Mouse (Mus musculus) mouse embryonic stem cell (cell line): ENCODE measurements around the gene Phb2.
"Not testable (repeated sequence)": the region's sequence is repeated elsewhere in the genome, so short reads cannot be mapped to it uniquely, and the experiment has no call there.

Experiments
- in situ Hi-C, 2 experiments: fragments of 300-500 bp; cut with MboI; formaldehyde crosslinking; loops; 1 replicate in 1 of 2; 3 replicates in 1 of 2; pipeline ENCODE4 v1.14.3; 2019 to 2020; ENCODE audit warnings: low sequenced_read_pairs in 2 of 2, low pct_unique_long_range_greater_than_20kb in 1 of 2, mixed read lengths in 1 of 2; ENCODE audit not compliant: unreplicated experiment in 1 of 2

Phb2 gene

DNA sequence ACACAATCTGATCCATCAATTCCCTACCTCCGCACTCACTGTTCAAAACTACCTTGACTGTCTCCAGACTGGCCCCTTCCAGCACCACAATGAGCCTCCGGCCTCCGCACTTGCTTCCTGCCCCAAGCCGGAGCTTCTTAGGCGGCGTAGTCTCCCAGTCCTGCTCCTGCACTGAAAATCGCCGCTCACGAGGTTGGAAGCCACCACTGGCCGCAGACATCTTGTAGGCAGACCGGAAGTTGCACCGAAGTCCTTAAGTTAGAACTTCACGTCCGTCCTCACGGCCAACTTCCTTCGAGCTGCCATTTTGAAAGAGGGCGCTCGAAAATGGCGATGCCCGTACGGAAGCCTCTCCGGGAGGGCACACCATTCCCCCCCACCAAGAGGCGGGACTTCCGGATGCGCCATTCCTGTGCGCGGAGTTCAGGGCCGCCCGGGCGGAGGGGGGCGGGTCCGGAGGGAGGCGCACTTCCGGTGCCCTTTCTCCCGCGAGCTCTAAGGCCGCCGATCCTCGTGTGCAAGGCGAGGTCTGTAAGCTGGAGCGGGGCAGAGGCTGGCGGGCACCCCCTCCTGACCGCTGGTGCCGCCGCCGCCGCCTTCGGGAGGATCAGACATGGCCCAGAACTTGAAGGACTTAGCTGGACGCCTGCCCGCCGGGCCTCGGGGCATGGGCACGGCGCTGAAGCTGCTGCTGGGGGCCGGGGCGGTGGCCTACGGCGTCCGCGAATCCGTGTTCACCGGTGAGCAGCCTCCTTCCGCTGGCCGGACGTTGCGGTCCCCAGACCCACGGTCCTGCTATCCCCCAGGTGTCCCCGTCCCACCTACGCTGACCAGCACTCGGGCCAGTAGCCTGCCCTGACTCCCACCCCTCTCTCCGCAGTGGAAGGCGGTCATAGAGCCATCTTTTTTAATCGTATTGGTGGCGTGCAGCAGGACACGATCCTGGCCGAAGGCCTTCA, at the start of gene Phb2, which contains the start of gene Emg1:
Gene Phb2 (plus strand): TSS at position 513 of the 959 bp plus-strand sequence.
Gene Emg1 (minus strand): TSS at position 355 of the 959 bp plus-strand sequence.
- in situ Hi-C loops: no loop called here

DNA sequence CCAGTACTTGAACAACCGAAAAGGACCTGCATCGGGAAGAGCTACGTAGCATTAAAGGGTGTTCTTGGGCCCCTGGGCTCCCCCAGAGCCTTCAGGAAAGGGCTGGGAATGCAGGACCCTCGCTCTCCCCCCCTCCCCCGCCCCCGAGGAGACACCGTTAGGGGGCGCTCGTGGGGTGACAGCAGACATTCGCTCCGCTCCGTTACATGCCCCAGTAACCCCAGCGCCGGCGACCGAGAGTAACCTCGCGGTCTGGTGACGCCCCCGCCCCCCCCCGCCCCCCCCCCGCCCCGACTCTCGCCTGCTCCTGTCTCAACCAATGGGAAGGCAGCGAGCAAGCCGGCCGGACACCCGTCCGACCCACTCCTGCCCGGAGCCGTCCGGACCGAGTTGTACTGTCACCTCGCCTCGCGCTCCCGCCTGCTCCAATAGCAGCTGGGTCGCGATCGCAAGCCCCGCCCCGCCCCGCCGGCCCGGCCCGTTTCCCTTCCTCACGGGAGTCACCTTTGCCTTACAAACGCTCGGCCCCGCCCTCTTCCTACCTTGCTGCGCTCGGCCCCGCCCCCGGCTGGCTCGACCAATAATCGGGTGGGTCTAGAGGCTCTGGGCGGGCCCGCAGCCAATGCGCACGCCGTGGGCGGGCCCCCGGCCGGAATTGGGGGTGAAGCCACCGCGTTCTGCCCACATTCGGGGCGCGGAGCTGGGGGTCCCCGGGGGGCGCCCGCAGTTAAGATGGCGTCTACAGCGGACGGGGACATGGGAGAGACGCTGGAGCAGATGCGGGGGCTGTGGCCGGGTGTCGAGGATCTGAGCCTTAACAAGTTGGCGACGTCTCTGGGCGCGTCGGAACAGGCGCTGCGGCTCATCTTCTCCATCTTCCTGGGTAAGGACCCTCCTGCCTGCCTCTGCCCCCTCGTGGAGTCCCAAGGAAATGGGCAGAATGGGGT, 49.4 kb upstream of the Phb2 start, which contains the start of gene Lpcat3:
Gene Lpcat3 (plus strand): TSS at position 551 of the 947 bp plus-strand sequence.
- in situ Hi-C loops: no loop called here

DNA sequence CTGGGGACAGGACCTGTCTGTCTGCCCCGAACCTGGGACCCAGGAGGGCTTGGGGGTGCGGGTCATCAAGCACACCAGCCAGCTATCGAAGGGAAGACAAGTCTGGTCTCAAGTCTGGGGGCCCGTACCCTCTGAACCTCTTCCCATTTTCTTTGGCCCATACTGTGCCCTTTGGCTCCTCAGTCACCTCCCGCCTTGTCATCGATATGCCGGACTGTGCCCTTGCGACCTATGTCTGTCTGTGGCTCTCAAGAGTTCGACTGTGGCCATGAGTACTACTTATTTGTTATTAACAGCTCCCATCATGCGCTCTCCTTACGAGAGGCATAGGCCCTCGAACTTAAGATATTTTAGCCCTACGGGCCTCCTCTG, 48.7 kb upstream of the Phb2 start:
- in situ Hi-C loops: no loop called here

DNA sequence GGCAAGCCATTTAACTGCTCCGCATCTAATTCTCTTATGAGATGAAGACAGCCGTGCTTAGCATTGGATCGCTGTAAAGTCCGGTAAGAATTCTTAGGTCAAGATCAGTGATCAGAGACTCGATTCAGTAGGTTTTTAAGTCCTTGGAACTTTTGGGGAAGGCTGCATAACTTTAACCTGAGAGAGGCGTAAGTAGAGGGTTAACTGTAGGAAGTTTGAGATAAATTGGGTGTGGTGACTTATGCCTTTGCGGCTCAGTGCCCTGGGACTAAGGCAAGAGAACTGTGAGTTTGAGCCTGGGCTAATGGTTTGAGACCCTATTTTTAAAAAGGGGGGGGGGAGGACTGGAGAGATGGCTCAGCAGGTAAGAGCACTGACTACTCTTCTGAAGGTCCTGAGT, 47.9 kb upstream of the Phb2 start:
- in situ Hi-C loops: no loop called here

DNA sequence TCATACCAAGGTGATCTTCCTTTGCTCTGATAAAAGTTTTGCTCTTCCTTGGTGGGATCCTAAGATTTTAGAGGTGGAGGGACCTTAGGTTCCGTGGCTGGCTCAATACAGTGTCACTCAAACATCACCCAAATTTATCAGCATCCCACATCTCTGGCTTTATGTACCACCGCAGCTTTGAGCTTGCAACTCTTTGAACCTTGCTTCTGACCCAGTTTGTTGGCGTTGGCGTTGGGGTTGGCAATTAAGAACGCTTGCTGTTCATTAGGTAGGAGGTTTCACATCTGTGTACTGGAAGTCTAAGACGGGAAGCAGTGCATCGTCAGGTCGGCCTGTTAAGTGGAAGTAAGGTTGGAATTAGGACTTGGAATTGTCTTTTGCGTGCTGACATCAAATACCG, 47.1 kb upstream of the Phb2 start:
- in situ Hi-C loops: no loop called here

DNA sequence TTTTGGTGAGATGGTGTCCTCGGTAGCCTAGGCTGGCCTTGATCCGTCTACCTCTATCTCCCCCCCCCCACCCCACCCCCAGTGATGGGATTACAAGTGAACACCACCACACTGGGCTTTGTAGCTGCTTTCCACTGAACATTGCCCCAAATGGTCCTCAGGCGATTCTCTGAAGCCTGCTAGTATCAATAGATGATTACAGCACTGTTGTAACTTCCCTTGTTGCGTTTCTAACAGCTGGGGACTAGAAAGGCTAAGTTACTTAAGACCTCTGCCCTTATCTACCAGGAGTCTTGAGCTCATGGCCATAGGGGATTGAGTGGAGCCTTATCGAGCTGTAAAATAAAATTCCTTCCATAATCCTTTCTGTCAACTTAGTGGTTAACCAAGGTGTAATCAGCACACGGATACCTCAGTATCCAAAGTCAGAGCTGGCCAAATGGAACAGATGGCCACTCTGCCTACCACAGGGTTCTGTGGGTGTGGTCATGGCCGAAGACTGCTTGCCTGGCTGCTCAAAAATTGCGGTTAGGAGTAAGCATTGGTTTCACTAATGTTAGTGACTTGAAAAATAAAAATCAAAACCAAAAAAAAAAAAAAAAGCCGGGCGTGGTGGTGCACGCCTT, 42.8 kb upstream of the Phb2 start:
- in situ Hi-C loops: no loop called here

DNA sequence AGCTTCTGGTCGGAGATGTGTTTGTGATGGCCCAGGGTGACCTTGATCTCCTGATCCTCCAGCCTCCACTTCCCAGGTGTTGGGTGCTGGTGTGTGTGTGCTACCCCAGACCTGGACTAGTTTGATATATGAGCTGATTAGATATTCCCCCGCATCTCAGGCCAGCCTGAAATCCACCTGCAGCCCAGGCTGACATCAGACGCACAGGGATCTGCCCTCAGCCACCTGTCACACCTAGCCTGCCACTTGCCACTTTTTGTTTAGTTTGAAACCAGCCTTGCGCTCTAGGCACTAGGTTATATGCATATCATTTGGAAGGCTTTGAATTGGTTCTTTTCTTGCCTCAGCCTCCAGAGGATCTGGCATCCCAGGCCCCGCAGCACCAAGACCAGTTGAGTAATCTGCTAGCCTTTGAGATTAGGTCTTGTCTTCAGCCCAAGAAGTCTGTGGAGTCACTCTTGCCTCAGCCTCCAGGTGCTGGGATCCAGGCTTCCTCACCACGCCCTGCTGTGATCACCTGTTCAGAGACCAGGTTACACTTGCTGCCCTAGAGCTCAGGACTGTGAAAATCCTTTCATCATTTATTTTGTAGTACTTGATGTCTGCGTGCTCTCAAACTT, 41.7 kb upstream of the Phb2 start:
- in situ Hi-C loops: no loop called here

DNA sequence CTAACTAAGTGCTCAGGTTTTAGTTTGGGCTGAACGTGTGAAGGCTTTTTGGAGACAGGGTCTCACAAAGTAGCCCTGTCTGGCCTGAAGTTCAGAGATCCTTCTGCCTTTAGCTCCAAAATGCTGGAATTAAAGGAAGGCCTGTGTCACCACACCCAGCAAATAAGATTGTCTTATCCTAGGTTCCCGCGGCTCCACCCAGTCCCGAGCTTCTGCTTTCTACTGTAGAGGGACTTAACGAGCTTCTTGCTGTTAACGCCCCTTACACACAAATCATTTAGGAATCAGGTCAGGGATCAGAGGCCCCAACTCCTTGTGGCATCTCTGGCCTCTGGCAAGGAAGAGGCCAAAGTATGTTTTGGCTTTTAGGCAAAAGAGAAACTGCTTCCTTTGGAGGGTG, 40.0 kb upstream of the Phb2 start:
- in situ Hi-C loops: no loop called here

DNA sequence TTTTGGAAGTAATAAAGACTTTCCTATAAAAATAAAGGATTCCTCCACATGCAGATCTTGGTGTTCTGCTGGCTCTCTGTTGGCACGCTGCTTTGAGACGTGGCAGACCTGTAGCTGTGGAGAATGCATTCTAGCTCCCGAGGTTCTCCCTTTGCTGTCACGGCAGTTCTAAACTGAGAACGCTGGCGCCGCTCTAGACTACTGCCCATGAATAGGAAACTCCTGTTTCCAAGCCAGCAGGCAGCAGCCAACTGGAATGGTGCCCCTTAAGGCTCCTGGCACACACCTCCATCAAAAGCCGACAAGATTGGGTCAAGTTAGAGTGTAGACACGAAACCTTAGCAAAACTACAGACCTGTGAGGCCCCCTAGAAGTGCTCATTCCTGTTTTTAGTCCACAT, 38.5 kb upstream of the Phb2 start:
- in situ Hi-C loops: no loop called here

DNA sequence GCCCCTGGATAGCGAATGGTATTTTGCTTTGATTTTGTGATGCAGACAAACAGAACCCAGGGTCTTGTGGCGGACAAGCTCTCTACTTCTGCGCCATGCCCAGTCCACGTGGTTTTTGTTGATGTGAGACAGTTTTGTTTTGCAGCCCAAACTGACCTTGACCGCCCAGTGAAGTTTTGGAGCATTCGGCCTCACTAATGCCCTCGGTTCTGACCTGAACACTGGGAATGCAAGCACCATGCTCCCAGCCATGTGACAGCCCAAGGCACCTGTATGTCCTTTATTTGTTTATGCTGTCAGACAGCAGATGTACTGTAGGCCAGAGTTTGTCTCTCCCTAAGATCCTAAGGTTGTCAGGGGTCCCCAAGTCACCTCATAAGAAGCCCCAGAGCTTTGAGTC, 37.5 kb upstream of the Phb2 start:
- in situ Hi-C loops: no loop called here

DNA sequence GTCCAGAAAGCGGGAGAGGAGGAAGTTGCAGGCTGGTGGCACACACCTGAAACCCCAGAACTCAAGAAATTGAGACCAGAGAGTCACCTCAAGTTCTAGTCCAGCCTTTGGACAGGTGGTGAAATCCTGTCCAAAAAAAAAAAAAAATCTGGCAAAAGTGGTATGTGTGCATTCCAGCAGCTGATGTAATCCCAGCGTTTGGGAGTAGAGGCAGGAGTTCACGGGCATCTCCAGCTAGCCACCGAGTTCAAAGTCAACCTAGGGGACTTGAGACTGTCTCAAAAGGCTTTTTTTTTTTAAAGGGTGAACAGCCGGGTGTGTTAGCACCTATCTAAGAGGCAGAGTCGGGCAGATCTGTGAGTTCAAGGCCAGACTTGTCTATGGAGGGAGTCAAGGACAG, 36.0 kb upstream of the Phb2 start:
- in situ Hi-C loops: no loop called here

DNA sequence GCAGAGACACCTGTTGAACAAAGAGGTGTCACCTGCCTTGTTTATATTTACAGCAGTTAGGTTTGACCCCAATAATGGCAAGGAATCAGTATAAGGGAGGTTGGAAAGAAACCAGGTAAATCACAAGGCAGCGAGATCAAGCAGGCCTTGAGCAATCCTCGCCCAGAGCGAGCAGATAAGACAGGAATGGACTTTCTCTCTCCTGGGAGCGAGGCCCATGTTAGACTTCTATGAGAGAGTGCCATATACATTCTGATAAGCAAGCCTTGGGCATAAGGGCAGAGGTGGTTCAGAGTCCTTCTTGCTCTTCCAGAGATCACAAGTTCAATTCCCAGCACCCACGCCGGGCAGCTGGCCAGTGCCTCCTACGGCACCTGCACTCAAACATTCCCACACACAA, 33.4 kb upstream of the Phb2 start:
- in situ Hi-C loops: no loop called here

DNA sequence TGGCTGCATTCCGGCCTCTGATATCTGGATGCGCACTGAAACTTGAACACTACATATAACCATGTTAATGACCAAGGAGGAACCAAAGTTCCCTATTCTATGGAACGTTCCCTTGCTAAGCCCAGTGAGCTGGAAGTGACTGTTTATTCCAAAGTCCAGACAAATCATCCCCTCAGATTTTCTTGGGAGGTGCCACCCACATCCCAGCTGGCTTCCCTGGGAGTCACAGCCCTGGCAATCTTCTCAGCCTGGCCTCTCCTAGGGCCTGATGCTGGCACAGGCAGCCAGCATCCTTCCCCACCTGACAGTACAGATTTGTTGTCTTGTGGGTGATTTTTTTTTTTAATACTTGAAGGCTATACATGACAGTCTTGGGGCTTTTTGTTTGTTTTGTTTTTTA, 32.6 kb upstream of the Phb2 start:
- in situ Hi-C loops: no loop called here

DNA sequence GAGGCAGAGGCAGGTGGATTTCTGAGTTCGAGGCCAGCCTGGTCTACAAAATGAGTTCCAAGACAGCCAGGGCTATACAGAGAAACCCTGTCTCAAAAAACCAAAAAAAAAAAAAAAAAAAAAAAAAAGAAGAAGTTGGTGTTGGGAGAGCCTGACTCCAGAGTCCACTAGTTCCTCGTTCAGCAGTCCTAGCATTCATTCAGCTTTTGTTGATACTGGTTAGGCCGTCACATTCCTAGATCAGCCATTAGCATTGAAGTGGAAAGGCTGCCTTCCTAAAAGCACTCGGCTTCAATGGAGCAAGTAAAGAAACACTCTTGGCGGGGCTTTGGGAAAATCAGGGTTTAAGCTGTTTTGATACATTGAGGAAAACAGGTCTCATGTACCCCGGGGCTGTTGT, 29.8 kb upstream of the Phb2 start:
- in situ Hi-C loops: not testable (repeated sequence)

DNA sequence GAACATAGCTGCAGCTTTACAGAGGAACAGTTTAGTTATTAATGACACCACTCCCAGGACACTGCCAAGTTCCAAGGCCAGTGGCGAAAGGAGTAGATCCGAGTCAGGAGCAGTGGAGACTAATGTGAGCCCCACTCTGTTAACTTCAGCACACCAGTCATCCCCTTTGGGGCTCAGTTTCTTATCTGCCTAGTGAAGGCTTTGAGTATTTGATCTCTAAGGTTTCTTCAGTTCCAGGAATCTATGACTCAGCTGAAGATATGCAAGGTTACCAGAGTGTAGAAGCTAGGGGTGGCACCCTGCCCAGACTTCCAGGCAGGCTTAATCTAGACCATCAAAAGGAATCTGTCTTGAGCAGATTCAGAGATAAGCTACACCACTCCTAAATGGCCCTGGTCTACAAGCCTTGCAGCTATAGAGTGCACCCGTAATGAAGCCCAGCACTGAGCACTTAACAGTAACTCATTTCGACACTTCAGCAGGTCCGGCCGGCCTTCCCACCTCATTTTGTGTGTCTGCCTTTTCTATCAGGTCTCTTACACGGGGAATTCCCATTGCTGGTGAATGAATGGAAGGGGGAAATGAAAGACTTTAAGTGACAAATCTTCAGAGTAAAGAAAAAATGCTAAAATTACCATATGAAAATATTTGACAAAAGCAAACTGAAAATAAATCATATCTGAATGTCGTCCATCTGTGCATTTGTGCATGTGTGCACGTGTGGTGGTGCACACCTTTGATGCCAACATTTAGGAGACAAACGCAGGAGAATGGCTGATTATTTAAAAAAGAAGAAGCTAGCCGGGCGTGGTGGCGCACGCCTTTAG, 28.3 kb upstream of the Phb2 start:
- in situ Hi-C loops: no loop called here

DNA sequence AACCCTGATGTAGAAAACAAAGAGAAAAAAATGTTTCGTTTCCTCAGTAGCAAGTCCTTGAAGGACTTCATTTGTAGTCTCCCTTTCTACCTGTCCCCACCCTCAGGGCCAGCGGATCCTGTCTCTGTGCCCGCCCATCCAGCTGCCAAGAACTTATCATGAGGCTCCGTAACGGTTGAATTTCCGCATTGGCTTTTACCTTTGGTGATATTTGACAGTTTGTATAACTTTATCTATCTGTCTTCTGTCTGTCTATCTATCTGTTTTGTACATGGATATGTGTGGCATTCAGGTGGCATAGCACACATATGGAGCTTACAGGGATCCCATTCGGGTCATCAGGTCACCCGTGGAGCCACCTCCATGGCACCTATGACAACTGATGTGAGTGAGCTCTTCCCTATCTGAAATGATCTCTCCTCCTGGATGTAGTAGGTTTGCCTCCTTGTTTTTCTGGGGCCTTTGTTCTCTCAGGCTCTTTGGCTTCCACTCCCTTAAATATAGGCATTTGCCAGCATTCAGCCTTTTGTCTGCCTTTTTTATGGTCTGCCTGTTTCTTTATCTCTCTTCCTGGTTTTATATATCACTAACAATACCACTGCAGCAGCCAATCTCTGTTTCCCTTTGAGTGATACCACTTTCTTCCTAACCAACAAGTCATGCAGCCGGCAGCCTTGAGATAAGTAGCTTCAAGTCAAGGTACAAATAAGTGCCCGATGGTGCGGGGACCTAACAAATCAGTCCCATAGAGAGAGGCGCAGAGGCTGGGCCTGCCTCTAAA, 26.3 kb upstream of the Phb2 start:
- in situ Hi-C loops: no loop called here

DNA sequence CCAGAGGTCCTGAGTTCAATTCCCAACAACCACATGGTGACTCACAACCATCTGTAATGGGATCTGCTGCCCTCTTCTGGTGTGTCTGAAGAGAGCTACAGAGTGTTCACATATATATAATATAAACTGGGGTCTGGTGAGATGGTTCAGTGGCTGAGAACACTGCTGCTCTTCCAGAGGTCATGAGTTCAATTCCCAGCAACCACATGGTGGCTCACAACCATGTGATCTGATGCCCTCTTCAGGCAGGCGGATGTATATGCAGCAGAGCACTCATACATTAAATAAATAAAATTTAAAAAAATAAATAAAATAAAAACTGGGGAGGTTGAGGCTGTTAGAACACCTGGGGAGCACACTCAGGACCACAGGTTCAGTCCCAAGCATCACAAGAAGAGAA, 25.5 kb upstream of the Phb2 start:
- in situ Hi-C loops: not testable (repeated sequence)
